Mouse (Mus musculus) olfactory bulb, adult 2 months (tissue): ENCODE results near the gene Il2rb. TPM values are rescaled to one million over a fixed set of nuclear protein-coding genes. Genes with fewer than 3 reads are reported as not detected.

Experiments used
- H3K27ac ChIP-seq: fragments of 200-500 bp; 2 replicates; pipeline ENCODE4 v1.5.1; 2012; ENCODE audit warnings: low read depth, low read length; ENCODE audit not compliant: insufficient read depth
- H3K4me1 ChIP-seq: fragments of 200-500 bp; 2 replicates; pipeline ENCODE4 v1.6.1; 2012; ENCODE audit warnings: low read length; ENCODE audit not compliant: control insufficient read depth, insufficient read depth
- H3K4me3 ChIP-seq: fragments of 200-500 bp; 2 replicates; pipeline ENCODE4 v1.5.1; 2012; ENCODE audit warnings: mild to moderate bottlenecking, low read depth, low read length, moderate library complexity; ENCODE audit not compliant: insufficient read depth
- CTCF ChIP-seq: fragments of 200-500 bp; IDR thresholded peaks from 2 replicates; pipeline ENCODE4 v1.5.1; 2012; ENCODE audit warnings: low read depth, mild to moderate bottlenecking, low read length, moderate library complexity; ENCODE audit not compliant: insufficient read depth
- POLR2A ChIP-seq: fragments of 200-500 bp; IDR thresholded peaks from 2 replicates; pipeline ENCODE4 v1.6.1; 2012; ENCODE audit warnings: mild to moderate bottlenecking, low read depth, low read length, moderate library complexity; ENCODE audit not compliant: insufficient read depth
- WGBS: fragments of 180-500 bp; shearing (Covaris S2); methylation state at CpG from one replicate; pipeline ENCODE4 v1.1.7; 2018; 5-methylcytosine and 5-hydroxymethylcytosine counted together
- polyA plus RNA-seq: library from polyadenylated mRNA; stranded (reverse); fragments of >200 nt; gene quantifications from 2 replicates; pipeline ENCODE4 v1.2.4, GENCODE M21; 2012; ENCODE audit warnings: low replicate concordance; ENCODE audit not compliant: missing spikeins, insufficient read depth, insufficient read length

The Il2rb gene
- polyA plus RNA-seq, 1 experiment = not detected

DNA sequence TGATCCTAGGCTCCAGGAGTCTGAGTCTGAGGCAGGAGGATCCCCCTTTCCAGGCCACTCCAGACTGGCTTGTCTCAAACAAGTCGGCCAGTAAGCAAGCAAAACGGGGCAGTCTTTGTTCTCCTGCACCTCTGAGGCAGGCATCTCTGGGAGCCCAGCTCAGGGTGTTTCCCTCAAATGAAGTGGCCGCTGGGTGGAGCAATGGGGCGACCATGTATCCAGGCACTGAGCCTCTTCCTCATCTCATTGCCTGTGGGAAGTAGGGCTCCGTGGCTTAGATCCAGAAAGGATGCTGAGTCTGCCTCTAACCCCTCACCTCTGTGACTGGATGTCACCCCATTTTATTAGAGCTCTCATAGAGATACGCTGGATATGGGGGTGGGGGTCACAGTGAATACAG, 28.3 kb downstream of the Il2rb start:
- H3K4me3 ChIP-seq = no peak overlapping the region
- no peaks in the 10 kb centered on the region for H3K4me1 ChIP-seq
- H3K27ac ChIP-seq = no peak overlapping the region
- TF ChIP-seq CTCF = no peak
- TF ChIP-seq POLR2A = no peak
- WGBS = 43% methylated on average over 6 of the region's 6 CpGs

DNA sequence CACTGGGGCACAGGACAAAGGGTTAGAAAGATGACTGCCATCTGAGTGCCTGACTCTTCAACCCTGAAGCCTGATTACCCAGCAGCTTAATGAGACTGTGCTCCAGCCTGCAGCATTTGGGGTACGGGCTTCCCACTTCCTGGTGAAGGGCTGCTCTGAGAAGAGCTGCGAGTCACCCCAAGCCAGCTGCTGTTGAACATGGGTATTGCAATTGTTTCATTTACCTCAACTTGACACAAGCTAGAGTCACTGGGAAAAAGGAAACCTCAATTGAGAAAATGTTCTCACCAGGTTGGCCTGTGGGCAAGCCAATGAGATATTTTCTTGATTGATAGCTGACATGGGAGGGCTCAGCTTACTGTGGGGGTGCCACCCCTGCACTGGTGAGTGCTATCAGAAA, 32.1 kb downstream of the Il2rb start:
- TF ChIP-seq CTCF (no peak), POLR2A (no peak)
- H3K4me3 ChIP-seq = no peak overlapping the region
- 60% methylated on average over 2 of the region's 2 CpGs for WGBS
- H3K4me1 ChIP-seq = no peaks in the 10 kb centered on the region
- no peak overlapping the region for H3K27ac ChIP-seq

DNA sequence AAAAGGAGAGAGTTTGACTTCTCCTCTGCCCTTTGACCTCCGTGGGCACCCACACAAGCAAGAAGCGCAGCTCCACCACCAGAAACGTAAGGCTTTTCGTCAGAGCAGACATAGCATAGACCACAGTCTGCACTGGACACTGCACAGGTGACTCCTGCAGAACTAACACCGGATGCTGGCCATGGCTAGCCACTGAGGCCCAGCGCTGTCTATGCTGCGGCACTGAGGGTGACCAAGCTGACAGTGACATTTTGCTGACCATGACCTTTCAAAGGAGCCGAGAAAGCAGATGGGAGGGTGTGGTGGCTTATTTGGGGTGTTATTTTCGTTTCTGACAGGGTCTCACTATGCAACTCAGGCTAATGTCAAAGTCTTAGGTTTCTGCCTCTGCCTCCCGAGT, 37.9 kb downstream of the Il2rb start:
- TF ChIP-seq POLR2A (no peak), CTCF (no peak)
- no peak overlapping the region for H3K4me3 ChIP-seq
- WGBS = 86% methylated on average over 10 of the region's 10 CpGs
- no peak overlapping the region for H3K27ac ChIP-seq
- H3K4me1 ChIP-seq = peaks cover 10% of the 10 kb centered on the region; the same call in 1 of the 2 replicates

DNA sequence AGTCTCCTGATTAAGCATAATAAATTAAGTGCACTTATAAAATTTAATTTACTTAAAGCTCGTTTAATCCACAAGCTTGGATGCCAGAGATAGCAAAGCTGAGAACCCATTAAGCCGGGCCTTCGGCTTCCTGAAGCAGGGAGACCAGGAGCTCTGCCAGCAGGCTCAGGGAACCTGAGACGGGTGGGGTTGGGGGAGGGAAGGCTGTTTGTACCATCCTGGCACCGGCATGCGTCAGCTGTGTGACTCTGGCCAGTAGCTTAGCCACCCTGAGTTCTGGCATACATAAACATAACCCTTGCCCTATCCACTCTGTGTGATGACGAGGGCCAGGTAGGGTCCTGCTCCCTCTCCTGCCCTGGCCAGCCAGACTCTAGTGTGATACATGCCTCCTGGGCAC, 39.0 kb downstream of the Il2rb start:
- no peak for TF ChIP-seq POLR2A
- no peak for TF ChIP-seq CTCF
- no peak overlapping the region for H3K4me3 ChIP-seq
- no peak overlapping the region for H3K27ac ChIP-seq
- H3K4me1 ChIP-seq = peaks cover 15% of the 10 kb centered on the region
- WGBS = 66% methylated on average over 7 of the region's 7 CpGs

DNA sequence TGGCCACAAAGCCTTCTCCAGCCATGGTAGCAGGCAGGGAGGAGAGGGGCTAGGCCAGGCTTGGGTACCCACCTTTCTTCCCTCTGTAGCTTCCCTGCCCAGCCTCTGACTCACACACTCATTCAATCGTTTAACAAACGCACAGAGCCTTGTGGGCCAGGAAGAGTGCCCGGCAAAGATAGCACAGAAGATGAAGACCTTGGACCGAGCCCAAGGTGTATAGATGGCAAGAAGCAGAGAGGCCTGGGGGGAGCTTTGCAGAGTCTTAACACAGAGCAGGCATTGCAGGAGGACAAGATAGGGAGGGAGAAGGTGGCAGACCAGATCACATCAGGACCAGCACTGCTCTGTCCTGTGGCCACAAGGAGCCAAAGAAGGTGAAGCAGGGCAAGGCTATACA, 39.9 kb downstream of the Il2rb start:
- Histone ChIP-seq H3K4me1 (peaks cover 21% of the 10 kb centered on the region), H3K27ac (no peak overlapping the region), H3K4me3 (no peak overlapping the region)
- WGBS = 52% methylated on average over 4 of the region's 4 CpGs
- TF ChIP-seq CTCF (no peak), POLR2A (no peak)

DNA sequence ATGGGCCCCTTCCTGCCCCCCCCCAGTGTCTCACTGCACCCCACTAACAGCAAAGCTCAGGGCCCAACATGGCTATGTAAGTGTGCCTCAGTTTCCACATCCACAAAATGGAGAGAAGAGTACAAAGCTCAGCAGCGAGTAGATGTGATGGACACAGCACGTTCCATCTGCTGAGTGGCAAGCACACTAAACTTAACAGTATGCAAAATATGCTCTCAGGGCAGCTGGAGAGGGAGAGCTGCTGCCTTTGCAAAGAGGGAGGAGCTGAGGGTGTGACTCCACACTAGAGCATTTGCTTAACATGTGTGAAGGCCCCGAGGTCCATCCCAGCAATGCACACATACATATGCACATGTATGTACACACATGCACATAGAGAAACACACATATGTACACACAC, 42.1 kb downstream of the Il2rb start:
- 80% methylated on average over 3 of the region's 3 CpGs for WGBS
- Histone ChIP-seq H3K4me1 (peaks cover 37% of the 10 kb centered on the region), H3K27ac (no peak overlapping the region), H3K4me3 (no peak overlapping the region)
- no peak for TF ChIP-seq CTCF
- no peak for TF ChIP-seq POLR2A

DNA sequence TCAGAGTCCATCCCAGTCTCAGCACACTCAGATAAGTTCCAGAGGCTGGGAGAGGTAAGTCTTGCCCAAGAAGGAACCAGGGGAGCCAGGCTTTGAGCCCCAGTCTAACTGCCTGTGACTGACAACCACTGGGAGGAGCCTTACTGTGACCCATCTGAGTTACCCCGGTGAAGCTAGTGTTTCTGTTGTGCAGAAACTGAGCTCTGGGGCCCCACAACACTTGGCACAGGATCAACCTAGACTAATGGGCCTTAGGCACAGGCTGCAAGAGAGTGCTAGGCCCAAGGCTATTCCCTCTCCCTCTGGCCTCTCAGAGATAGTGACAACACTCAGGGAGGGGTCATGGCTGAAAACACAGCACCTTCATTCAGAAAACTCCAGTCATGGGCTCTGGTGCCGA, 43.9 kb downstream of the Il2rb start:
- WGBS = 64% methylated on average over 2 of the region's 2 CpGs
- H3K27ac ChIP-seq = no peak overlapping the region
- H3K4me1 ChIP-seq = peaks cover 40% of the 10 kb centered on the region
- H3K4me3 ChIP-seq = no peak overlapping the region
- TF ChIP-seq CTCF (no peak), POLR2A (no peak)

DNA sequence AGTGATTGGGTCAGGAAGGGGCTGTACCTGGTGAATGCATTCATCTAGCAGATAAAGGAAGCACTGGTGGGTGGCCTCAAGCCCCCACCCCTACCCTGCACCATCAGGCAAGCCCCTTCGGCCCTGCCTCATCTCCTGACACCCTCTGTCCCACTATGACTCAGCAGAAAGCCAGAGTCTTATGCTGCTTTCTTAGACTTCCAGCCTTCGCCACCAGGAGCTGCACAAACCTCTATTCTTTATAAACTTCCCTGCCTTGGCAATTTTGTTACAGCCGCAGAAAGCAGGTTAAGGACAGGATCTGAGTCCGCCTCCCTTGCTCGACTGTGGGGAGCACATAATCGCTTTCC, 44.7 kb downstream of the Il2rb start:
- WGBS = 76% methylated on average over 6 of the region's 6 CpGs
- 0 out of 2 replicates have a peak, but pooled peaks have one; percentile 23 for TF ChIP-seq CTCF
- TF ChIP-seq POLR2A = no peak
- Histone ChIP-seq H3K4me1 (peaks cover 38% of the 10 kb centered on the region), H3K4me3 (no peak overlapping the region), H3K27ac (peak overlapping the region; percentile 34)

DNA sequence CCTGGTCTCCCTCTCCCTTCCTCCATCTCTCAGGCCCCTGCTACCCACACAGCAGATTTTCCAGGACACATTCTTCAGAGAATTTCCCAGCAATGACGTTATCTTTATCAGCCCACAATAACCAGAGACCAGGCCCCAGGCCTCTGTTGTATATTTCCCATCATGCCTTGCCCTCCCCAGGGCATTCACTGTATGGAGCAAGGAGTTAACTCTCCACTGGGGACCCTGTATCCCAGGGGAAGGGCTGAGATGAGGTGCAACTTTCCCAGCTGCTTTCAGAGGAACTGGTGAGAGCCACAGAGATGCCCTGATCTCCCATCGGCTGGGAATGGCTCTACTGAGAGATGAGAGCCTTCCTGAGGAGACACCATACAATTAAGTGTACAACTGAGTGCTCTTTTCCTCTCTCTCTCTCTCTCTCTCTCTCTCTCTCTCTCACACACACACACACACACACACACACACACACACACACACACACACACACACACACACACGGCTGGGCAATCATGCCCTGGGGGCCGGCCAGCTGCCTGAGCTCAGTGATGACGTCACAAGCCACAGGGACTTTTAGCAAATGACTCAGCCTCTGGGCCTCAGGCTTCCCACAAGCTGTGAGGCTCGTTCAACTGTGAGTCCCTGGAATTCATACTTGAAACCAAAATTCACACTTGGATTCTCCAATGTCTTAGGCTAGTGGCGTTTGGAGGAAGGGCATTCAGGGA, 45.2 kb downstream of the Il2rb start:
- H3K4me1 ChIP-seq = peaks cover 32% of the 10 kb centered on the region
- H3K27ac ChIP-seq = peak overlapping the region; percentile 47
- no peak overlapping the region for H3K4me3 ChIP-seq
- 14% methylated on average over 7 of the region's 7 CpGs for WGBS
- no peak for TF ChIP-seq CTCF
- no peak for TF ChIP-seq POLR2A
